Mouse (Mus musculus) spleen, adult 2 months (tissue): ENCODE measurements around the gene Cnot6. TPM values are rescaled to one million over a fixed set of nuclear protein-coding genes. Genes with fewer than 3 reads are reported as not detected.

Experiments
- DNase-seq, 2 experiments: peaks; one replicate each; pipeline versions ENCODE4 v3.0.0 to v3.0.0-alpha.2; 2012 to 2021; ENCODE audit warnings: low spot score in 2 of 2, low read depth in 1 of 2
- H3K27ac ChIP-seq: fragments of 200-500 bp; 2 replicates; pipeline ENCODE4 v1.5.1; 2012; ENCODE audit warnings: low read length, inconsistent platforms; ENCODE audit not compliant: insufficient read depth
- H3K27me3 ChIP-seq: fragments of 200-500 bp; 2 replicates; pipeline ENCODE4 v1.6.1; 2012; ENCODE audit warnings: mild to moderate bottlenecking, moderate library complexity, low read length, inconsistent platforms; ENCODE audit not compliant: control insufficient read depth, insufficient read depth
- H3K36me3 ChIP-seq: fragments of 200-500 bp; 2 replicates; pipeline ENCODE4 v1.6.1; 2012; ENCODE audit warnings: mild to moderate bottlenecking, low read length, inconsistent platforms; ENCODE audit not compliant: control insufficient read depth, insufficient read depth
- H3K4me1 ChIP-seq: fragments of 200-500 bp; 2 replicates; pipeline ENCODE4 v1.6.1; 2011; ENCODE audit warnings: inconsistent platforms; ENCODE audit not compliant: control insufficient read depth, insufficient read depth, insufficient read length
- H3K4me3 ChIP-seq: fragments of 200-500 bp; 2 replicates; pipeline ENCODE4 v1.5.1; 2011; ENCODE audit warnings: mild to moderate bottlenecking, inconsistent platforms; ENCODE audit not compliant: insufficient read depth, insufficient read length; ENCODE audit errors: extremely low read depth
- CTCF ChIP-seq: fragments of 200-500 bp; IDR thresholded peaks from 2 replicates; pipeline ENCODE4 v1.5.1; 2011; ENCODE audit warnings: mild to moderate bottlenecking, inconsistent platforms; ENCODE audit not compliant: insufficient read depth, insufficient read length, insufficient replicate concordance; ENCODE audit errors: extremely low read depth
- POLR2A ChIP-seq: fragments of 200-500 bp; IDR thresholded peaks from 2 replicates; pipeline ENCODE4 v1.6.1; 2011; ENCODE audit warnings: low read depth, low read length, inconsistent platforms
- WGBS: fragments of 180-500 bp; shearing (Covaris S2); methylation state at CpG from one replicate; pipeline ENCODE4 v1.1.7; 2018; 5-methylcytosine and 5-hydroxymethylcytosine counted together
- polyA plus RNA-seq: library from polyadenylated mRNA; depleted of rRNA; stranded (reverse); fragments of >200 nt; gene quantifications from 2 replicates; pipeline ENCODE4 v1.2.3, GENCODE M21; 2012

Gene Cnot6
- polyA plus RNA-seq, 1 experiment: 7.3 TPM

GRCm38 (mm10) chr11:49730275-49730948 lies 17.9 kb upstream of the Cnot6 start:
- H3K27ac ChIP-seq: no peak overlapping the region
- H3K4me1 ChIP-seq: no peaks in the 10 kb centered on the region
- no peaks in the 10 kb centered on the region for H3K36me3 ChIP-seq
- TF ChIP-seq CTCF: no peak
- no peak for TF ChIP-seq POLR2A
- DNase-seq: no peak
- 87% methylated on average over 5 of the region's 5 CpGs for WGBS
- no peaks in the 10 kb centered on the region for H3K27me3 ChIP-seq
- no peak overlapping the region for H3K4me3 ChIP-seq

GRCm38 (mm10) chr11:49727877-49728276 lies 15.4 kb upstream of the Cnot6 start:
- WGBS: 11% methylated on average over 3 of the region's 3 CpGs
- DNase-seq: peak; percentile 26 to 34
- H3K36me3 ChIP-seq: no peaks in the 10 kb centered on the region
- H3K27me3 ChIP-seq: no peaks in the 10 kb centered on the region
- H3K4me1 ChIP-seq: no peaks in the 10 kb centered on the region; the same call in 1 of the 2 replicates
- H3K4me3 ChIP-seq: no peak overlapping the region
- H3K27ac ChIP-seq: no peak overlapping the region
- peak; percentile 57; the same call in 1 of the 2 replicates for TF ChIP-seq CTCF
- TF ChIP-seq POLR2A: no peak

- Histone ChIP-seq H3K27ac (no peak overlapping the region), H3K4me1 (no peaks in the 10 kb centered on the region; the same call in 1 of the 2 replicates), H3K27me3 (no peaks in the 10 kb centered on the region), H3K36me3 (no peaks in the 10 kb centered on the region), H3K4me3 (no peak overlapping the region)
- WGBS: 60% methylated on average over 8 of the region's 8 CpGs
- TF ChIP-seq POLR2A: no peak
- TF ChIP-seq CTCF: no peak
- no peak for DNase-seq
These were observed 14.3 kb upstream of the Cnot6 start for GRCm38 (mm10) chr11:49726800-49727199.

GRCm38 (mm10) chr11:49724676-49725075 lies 12.2 kb upstream of the Cnot6 start:
- H3K4me3 ChIP-seq: no peak overlapping the region
- no peaks in the 10 kb centered on the region for H3K36me3 ChIP-seq
- 78% methylated on average over 2 of the region's 2 CpGs for WGBS
- no peaks in the 10 kb centered on the region for H3K27me3 ChIP-seq
- TF ChIP-seq POLR2A (no peak), CTCF (no peak)
- H3K27ac ChIP-seq: no peak overlapping the region
- H3K4me1 ChIP-seq: no peaks in the 10 kb centered on the region; the same call in 1 of the 2 replicates
- DNase-seq: no peak

GRCm38 (mm10) chr11:49723281-49723680 lies 10.8 kb upstream of the Cnot6 start:
- no peak for DNase-seq
- Histone ChIP-seq H3K4me1 (no peaks in the 10 kb centered on the region; the same call in 1 of the 2 replicates), H3K27ac (no peak overlapping the region), H3K36me3 (no peaks in the 10 kb centered on the region), H3K4me3 (no peak overlapping the region), H3K27me3 (no peaks in the 10 kb centered on the region)
- TF ChIP-seq CTCF: no peak
- no peak for TF ChIP-seq POLR2A
- 20% methylated on average over 2 of the region's 2 CpGs for WGBS

- no peaks in the 10 kb centered on the region for H3K27me3 ChIP-seq
- WGBS: 29% methylated on average over 6 of the region's 6 CpGs
- H3K4me1 ChIP-seq: no peaks in the 10 kb centered on the region; the same call in 1 of the 2 replicates
- peak in 1 of 2 experiments; percentile 29 for DNase-seq
- H3K27ac ChIP-seq: no peak overlapping the region
- H3K4me3 ChIP-seq: no peak overlapping the region
- no peaks in the 10 kb centered on the region for H3K36me3 ChIP-seq
- TF ChIP-seq CTCF (no peak), POLR2A (no peak)
These were observed 10.2 kb upstream of the Cnot6 start for GRCm38 (mm10) chr11:49722692-49723091.

- H3K27ac ChIP-seq: no peak overlapping the region
- H3K4me3 ChIP-seq: no peak overlapping the region
- no peaks in the 10 kb centered on the region; the same call in 1 of the 2 replicates for H3K4me1 ChIP-seq
- TF ChIP-seq CTCF (no peak), POLR2A (no peak)
- no peaks in the 10 kb centered on the region for H3K27me3 ChIP-seq
- no peak for DNase-seq
- WGBS: 81% methylated on average over 1 of the region's 1 CpGs
- H3K36me3 ChIP-seq: no peaks in the 10 kb centered on the region
These were observed 8.8 kb upstream of the Cnot6 start for GRCm38 (mm10) chr11:49721358-49721757.
